Mouse (Mus musculus) frontal cortex, postnatal 14 days (tissue): Measurements from ENCODE around the gene Aldoc.
"Not testable (repeated sequence)": the region's sequence is repeated elsewhere in the genome, so short reads cannot be mapped to it uniquely, and the experiment has no call there.

Experiments used
- DNase-seq, 2 experiments: peaks; one replicate each; pipeline ENCODE4 v3.0.0; 2022; ENCODE audit warnings: low spot score in 2 of 2

Aldoc gene

DNA sequence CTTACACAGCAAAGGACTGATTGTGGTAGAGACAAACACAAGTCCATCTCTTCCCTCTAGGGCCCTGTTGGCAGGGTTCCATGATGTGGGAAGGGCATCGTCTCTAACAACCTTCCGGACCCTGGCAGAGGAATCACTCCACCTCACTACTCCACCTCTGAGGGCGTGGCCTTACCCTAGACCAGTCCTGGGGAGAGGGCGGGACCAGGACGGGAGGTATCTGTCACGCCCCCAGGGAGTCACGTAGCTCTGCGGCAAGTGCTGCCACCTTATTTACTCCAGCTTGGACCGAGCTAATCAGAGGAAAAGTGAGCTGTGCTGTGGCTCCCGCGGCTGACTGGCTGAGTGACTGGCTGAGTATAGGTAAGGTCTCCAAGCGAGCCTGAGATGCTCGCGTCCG lies at the start of gene Aldoc:
TSS of gene Aldoc (plus strand) at position 109 of the 400 bp plus-strand sequence.
- DNase-seq = peak; percentile 55 to 72

DNA sequence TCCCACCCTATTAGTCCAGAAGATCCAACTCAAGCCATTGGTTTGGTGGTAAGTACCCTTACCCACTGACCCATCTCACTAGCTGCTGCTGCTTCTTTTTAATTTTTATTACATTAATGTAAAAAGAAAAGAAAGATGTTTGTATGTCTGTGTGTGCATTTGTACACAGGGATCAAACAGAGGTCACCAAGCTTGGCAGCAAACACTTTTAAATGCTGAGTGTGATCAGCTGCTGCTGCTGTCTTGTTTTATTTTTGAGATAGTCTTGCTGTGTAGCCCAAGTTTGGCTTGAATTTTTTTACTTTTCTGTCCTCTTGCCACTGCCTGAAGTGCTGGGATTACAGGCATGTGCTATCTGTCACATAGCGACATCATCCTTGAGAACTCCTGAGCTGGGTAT lies 47.2 kb upstream of the Aldoc start:
- DNase-seq = no peak

DNA sequence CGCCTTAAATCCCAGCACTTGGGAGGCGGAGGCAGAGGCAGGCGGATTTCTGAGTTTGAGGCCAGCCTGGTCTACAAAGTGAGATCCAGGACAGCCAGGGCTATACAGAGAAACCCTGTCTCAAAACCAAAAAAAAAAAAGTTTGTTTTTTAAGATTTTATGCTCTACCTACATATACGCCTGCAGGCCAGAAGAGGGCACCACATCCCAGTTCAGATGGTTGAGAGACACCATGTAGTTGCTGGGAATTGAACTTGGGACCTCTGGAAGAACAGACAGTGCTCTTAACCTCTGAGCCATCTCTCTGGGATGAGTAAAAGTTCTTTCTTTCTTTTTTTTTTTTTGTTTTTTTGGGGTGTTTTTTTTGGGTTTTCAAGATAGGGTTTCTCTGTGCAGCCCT lies 46.6 kb upstream of the Aldoc start:
- not testable (repeated sequence) for DNase-seq

DNA sequence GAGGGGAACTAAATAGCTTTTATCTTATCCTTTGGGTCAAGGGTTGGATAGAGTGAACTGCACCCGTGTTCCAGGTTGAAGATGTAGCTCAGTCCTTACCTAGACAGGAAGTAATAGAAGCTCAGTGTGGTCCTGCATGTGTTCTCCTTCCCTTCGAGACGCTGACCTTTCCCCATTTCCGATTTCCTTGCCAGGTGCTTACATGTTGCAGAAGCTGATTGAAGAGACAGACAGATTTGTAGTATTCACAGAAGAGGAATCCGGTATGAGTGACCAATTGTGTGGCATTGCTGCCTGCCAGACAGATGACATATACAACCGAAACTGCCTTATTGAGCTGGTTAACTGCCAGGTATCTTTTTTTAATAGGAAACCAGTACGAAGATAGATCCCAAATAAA lies 43.9 kb upstream of the Aldoc start:
- no peak for DNase-seq

DNA sequence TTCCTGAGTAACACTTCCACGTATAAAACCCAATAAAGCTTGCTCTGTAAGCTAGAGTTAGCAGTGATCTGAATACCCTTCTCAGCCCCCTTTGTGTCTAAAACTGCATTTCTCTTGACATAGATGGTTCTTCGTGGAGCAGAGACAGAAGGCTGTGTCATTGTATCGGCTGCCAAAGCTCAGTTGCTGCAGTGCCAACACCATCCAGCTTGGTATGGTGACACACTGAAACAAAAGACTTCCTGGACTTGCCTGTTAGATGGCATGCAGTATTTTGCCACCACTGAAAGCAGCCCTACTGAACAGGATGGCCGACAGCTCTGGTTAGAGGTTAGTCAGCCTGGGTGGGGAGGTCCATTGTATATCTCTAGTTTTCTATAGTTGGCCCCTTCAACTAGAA lies 43.2 kb upstream of the Aldoc start:
- DNase-seq = no peak

DNA sequence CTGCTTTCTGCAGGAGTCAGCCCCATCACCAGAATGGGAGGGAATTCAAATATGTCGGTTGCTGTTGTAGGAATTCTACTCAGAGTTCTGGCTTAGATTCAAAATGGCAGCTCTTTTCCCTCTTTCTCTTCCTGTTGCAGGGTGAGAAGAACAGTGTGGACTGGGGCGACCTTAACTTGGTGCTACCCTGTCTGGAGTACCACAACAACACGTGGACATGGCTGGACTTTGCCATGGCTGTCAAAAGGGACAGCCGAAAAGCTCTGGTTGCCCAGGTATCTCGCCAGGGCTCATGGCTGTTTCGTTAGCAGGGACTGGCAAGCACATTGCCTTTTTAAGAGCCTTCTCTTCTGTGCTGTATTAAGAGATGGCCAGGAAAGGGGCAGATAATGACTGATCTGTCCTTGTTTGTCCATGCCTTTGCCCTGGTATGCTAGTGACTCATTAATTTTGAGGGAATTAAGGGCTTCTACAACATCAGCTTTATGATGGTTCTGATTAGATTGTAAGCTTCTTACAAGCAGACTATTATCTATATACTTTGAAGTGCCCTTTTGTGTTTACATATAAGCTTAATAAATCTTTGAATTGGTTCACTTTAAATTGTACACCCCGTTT lies 33.5 kb upstream of the Aldoc start:
- DNase-seq = no peak

DNA sequence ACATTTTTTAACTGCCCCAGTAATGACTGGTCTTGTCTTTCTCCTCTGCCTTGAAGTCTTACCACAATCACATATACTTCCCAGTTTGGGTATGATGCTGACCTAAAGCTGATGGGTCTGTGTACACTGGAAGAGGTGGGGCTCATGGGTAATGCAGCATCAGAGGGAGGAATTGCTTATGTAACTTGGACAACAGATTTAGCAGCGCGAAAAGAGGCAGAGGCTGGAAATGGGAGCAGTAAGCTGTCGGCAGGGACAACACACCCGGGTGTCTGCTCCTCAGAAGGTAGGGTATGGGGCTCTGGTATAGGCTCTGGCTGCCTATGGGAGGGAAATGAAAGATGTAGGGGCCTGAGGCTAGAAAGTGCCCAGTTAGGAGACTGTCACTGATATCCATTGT lies 32.1 kb upstream of the Aldoc start, which contains the start of gene BC030499:
TSS of gene BC030499 (plus strand) at position 188 of the 400 bp plus-strand sequence.
- DNase-seq = no peak

DNA sequence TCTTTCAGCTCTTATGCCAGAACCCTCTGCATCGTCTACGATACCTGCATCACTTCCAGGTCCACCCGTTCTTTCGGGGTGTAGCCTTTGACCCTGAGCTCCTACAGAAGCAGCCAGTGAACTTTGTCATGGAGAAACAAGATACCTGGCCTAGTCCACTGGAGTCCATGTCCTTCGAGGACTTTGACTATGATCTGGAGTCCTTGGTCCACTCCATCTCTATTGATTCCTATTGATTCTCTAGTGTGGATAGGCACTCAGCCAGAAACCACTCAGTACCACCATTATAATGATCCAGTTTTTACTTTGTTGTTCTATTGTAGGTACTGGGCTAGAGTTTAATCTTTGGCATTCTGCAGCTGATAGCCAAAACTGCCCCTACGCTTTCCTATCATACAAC lies 28.2 kb upstream of the Aldoc start:
- DNase-seq = no peak

DNA sequence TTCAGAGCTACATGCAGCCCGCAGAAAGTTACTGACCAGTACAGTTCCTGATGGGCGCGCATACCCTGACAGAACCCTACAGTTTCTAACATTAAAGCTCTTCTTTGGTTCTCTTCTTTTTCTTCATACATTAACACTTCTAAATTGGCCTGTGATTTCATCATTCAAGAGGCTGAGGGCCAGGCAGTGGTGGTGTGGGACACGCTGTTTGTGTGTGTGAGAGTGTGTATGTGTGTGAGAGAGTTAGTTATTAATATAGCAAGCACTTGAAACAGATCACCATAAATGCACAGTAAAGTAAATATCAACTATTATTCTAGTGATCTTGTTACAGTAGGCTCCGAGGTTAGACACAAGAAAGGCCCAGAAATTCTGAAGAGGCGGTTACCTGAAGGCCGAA lies 21.9 kb upstream of the Aldoc start:
- no peak for DNase-seq

DNA sequence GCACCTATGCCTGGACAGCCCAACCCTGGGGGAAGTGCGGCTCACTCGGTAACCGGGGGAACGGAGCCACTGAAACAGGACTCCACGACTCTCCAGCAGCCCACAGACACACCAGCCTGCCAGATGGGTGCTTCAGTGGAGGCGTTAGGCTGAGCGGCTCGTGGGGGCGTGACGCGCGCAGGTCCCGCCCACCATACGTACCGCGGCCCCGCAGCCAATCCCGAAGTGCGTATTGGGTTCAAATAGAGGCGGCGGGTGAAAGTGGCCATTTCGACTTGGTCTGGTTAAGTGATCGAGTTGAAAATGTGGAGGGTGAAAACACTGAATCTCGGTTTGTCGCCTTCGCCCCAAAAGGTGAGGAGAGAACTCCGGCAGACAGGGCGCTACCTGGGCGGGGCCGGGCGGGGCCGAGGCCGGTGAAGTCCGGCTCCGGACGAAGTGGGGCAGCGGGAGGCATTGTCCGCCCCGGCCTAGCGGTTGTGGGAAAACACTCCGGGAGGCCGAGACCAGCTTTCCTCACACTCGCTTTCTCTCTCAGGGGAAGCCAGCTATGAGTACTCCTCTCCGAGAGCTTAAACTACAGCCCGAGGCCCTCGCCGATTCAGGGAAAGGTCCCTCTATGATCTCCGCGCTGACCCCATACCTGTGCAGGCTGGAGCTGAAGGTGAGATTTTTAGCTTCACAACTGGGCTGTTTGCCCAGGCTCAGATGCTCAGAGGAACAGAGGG lies 21.2 kb upstream of the Aldoc start, which contains the start of gene Spag5:
TSS of gene Spag5 (plus strand) at position 173 of the 728 bp plus-strand sequence.
- DNase-seq = peak; percentile 81 to 85

DNA sequence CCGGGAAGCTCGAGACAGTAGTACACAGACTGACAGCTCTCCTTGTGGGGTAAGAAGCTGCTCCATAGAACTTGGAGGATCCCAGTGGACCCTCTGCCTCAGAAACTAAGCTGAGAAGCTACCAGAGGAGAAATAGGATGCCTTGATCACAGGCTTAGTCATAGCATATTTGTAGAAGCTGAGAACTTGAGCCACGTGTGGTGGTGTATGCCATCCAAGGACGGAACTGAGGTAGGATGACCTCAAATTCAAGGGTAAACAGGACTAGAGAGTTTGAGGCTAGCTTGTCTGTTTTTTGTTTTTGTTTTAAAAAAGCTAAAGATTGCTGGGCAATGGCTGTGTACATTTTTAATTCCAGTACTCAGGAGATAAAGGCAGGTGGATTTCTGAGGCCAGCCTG lies 17.5 kb upstream of the Aldoc start:
- DNase-seq = no peak

DNA sequence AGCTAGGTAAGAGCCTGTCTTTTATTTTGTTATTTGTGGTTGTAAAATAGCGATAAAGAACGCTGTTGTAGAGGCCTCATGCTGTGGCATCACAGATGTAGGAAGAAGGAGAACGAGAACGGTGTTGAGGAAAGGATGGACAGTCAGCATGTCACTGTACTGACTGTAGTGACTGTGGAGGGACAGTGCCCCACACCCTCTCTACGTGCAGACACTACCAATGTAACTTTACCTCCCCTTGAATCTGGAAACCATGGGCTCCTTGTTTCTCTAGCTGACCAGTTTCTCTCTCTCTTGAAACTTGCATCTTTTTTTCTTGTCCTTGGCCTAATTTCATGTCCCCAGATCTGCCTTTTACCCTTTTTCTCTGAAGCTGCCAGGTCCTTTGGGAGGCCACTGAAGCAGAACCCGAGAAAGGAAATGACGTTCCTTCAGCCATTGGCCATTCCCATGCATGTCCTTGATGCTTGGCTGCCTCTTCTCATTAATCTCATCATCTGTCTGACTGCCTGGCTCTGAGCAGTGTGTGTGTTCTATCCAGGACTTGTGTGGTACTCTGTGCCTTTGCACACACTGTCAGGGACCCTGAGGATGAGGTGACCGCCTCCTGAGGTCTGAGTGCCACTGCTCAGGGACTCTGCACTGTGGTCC lies 11.8 kb upstream of the Aldoc start:
- no peak for DNase-seq

DNA sequence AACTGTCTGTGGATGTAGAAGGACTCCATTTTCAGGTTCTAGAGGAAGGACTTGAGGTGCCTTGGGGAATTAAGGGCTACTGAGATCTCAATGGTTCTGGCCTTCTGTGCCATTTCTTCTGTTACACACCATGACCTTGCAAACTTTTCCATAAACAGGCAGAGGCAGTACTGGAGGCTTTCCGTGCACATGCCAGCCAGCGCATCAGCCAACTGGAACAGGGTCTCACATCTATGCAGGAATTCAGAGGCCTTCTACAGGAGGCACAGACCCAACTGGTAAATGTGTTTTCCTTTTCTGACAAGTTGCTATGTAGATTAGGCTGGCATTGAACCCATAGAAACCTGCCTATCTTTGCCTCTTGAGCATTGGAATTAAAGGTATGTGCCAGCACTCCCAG lies 9.1 kb upstream of the Aldoc start:
- no peak for DNase-seq

DNA sequence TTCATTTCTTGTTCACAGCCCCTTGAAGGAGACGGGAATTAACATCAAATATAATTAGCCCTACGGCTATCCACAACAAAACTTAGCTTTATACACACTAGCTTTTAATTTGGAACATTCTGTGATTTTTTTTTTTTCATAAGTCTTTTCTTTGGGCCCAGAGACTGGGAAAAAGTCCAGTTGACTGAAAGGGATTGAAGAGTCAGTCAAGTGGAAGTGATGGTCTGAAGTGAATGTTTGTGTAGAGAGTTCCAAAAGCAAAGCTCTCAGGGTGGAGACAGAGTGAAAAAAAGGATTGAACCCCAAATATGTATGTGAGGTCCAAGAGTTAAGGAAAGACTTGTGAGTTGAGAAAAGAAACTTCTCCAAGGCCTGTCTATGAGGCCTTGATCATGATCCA lies 4.4 kb upstream of the Aldoc start:
- DNase-seq = no peak

DNA sequence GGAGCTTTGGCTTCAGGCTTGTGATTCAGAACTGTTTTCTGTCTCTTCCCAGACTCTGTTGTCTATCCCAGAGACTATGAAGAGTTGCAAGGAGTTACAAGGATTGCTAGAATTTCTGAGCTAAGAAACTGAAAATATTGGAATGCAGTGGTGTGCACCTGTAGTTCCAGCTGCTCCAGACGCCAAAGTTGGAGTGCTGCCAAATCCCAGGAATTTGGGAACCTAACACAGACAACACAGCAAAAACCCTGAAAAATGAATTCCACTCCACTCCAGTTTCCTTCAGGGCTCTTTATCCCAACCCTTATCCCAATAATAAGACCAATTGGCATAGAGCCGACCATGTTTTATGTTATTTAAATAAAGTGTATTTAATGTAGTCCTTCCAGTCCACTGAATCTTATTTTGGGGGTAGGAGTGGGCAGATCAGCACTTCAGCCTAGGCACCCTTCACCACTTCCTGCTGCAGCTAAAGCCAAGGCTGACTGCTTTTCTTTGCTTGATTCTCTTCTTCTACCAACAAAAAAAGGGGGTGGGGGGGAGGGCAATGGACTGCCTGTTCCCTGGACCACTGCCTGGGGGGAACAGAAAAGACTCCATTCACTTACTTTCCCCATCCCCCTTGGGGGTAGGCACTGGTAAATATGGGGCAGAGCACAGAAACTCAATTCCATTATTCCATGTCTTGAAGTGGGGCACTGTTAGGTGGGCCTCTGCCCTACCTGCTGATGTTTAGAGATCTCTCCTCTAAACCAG lies 514 bp upstream of the Aldoc start:
- DNase-seq = no peak

DNA sequence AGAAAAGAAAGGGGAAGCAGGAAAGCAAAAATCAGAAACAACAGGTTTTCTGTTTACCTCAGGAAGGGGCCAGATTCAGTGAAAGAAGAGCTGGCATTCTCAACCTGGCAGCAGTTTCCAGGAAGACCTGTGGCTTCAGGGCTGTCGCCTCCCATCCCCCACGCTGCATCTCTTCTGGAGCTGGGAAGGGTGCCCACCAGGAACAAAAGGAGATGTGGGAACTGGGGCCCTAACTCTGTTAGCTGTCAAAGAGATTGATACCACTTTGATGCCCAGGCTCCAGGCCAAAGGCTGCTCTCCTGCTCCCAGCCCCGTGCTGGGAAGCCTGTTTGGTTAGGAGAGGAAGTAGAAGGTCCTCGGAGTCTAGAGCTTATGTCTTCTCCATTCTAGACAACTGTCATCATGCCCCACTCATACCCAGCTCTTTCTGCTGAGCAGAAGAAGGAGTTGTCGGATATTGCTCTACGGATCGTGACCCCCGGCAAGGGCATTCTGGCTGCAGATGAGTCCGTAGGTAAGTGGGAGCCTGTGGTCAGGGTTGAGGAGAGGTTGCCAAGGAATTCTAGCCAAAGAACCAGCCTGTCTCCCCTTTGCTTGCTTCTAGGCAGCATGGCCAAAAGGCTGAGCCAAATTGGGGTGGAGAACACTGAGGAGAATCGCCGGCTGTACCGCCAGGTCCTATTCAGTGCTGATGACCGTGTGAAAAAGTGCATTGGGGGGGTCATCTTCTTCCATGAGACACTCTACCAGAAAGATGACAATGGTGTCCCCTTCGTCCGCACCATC lies 1.4 kb downstream of the Aldoc start:
- no peak for DNase-seq

DNA sequence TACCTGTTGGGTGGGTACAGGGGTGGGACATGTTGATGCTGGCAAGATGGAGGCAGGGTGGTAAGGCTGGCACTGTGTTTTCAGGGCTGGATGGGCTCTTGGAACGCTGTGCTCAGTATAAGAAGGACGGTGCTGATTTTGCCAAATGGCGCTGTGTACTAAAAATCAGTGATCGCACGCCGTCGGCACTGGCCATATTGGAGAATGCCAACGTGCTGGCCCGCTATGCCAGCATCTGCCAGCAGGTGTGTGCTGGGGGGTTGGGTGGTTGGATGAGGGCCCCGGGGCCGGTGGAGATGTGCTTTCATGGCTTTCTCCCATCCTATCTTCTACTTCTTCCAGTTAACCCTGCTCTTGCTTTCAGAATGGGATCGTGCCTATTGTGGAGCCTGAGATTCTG lies 2.2 kb downstream of the Aldoc start:
- DNase-seq = no peak

DNA sequence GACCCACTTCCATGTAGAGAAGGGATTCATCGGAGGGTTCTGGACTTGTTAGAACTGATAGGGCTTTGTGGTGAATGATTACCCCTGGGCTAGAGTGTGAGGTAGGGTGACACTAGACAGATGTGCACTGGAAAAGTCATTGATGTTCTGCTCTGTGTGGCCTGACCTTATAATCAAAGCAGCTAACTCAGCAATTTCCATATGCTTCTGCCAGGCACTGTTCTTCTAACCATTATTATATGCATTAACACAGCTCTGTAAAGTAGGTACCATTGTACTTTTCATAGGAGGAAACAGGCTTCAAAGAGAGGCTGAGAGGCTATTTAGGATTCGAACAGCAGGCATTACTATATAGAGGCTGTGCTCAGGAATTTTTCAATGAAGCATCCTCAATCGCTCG lies 4.4 kb downstream of the Aldoc start:
- no peak for DNase-seq

DNA sequence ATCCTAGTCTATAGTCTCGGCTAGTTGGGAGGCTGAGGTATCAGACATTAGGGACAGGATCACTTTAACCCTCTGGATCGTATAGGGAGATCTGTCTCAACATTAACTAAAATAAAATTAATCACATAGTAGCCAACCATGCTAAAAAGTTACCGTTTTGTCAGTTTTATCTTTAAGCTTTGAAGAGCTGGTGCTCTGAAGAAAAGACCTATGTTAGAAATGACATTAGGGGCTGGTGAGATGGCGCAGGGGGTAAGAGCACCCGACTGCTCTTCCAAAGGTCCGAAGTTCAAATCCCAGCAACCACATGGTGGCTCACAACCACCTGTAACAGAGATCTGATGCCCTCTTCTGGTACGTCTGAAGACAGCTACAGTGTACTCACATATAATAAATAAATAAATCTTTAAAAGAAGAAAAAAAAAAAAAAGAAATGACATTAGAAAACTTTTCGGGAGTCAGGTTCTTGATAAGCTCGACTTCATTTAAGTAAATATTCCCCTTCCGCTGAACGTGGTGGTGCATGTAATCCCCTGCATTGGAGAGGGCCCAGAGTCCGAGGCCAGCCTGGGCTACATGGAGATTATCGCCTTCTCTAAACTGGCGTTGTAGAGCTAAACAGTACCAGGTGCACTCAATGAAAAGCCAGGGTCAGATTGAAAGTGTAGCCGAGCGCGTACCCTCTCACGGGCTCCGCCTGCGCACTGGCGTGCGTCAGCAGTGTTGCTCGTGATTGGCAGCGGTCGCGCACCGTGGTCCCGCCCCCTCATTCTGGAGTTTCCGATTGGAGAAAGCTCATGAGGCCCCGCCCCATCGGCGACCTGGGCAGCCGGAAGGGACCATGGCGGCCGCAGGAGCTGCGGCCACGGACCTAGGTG lies 5.1 kb downstream of the Aldoc start, which contains the start of gene Pigs:
TSS of gene Pigs (plus strand) at position 782 of the 878 bp plus-strand sequence.
- peak; percentile 87 to 95 for DNase-seq

DNA sequence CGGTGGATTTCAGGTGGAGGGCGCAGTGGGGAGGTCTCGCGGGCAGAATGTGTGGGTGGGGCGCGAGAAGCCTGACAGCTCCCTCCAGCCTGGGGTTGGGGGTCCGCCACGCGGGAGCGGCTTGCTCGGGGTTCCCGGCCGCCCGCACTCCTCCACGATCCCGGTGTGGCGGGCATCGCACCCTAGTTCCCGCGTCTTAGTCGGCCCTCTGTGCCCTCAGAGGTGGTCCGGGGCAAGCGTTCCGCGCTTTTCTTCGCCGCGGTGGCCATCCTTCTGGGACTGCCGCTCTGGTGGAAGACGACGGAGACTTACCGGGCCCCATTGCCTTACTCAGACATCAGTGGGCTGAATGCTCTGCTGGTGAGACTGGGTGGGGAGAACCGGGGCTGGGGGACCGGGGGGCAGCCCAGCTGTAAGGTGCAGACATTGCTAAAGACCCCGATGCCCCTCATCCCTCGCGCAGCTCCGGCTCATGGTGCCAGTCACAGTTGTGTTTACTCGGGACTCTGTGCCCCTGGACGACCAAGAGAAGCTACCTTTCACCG lies 5.8 kb downstream of the Aldoc start:
- no peak for DNase-seq
